Mouse (Mus musculus) embryonic facial prominence, embryonic 10.5 days (tissue): ENCODE measurements around the gene Brd7. TPM values are rescaled to one million over a fixed set of nuclear protein-coding genes. Genes with fewer than 3 reads are reported as not detected.
A peak's percentile ranks its signal among the peaks of the same experiment; 100 is the strongest.

Experiments used
- DNase-seq: peaks from one replicate; pipeline ENCODE4 v3.0.0-alpha.2; 2017; ENCODE audit warnings: low spot score
- H3K27ac ChIP-seq: fragments of 300-500 bp; sonication (generic); replicated peaks from 2 replicates; pipeline ENCODE4 v1.5.1; 2016; ENCODE audit warnings: mild to moderate bottlenecking
- H3K27me3 ChIP-seq: fragments of 300-500 bp; sonication (generic); replicated peaks from 2 replicates; pipeline ENCODE4 v1.6.1; 2016; ENCODE audit warnings: low read depth, mild to moderate bottlenecking; ENCODE audit not compliant: poor library complexity, severe bottlenecking
- H3K36me3 ChIP-seq: fragments of 300-500 bp; sonication (generic); replicated peaks from 2 replicates; pipeline ENCODE4 v1.6.1; 2016; ENCODE audit warnings: mild to moderate bottlenecking, moderate library complexity
- H3K4me1 ChIP-seq: fragments of 300-500 bp; sonication (generic); 2 replicates; pipeline ENCODE4 v1.6.1; 2016
- H3K4me3 ChIP-seq: fragments of 300-500 bp; sonication (generic); 2 replicates; pipeline ENCODE4 v1.5.1; 2016; ENCODE audit warnings: mild to moderate bottlenecking, moderate library complexity
- H3K9me3 ChIP-seq: fragments of 300-500 bp; sonication (generic); 2 replicates; pipeline ENCODE4 v1.6.1; 2016; ENCODE audit warnings: mild to moderate bottlenecking
- WGBS: fragments of 180-500 bp; shearing (Covaris S2); methylation state at CpG from one replicate; pipeline ENCODE4 v1.1.7; 2016; 5-methylcytosine and 5-hydroxymethylcytosine counted together
- polyA plus RNA-seq: library from polyadenylated mRNA; unstranded; fragments of >200 nt; fragmentation: Nextera tagmentation; extraction: Ambion mirVana; gene quantifications from 2 replicates; pipeline ENCODE4 v1.2.1, GENCODE M21; 2016

The Brd7 gene
- polyA plus RNA-seq, 1 experiment from 2014 or later = 86.5 TPM

DNA sequence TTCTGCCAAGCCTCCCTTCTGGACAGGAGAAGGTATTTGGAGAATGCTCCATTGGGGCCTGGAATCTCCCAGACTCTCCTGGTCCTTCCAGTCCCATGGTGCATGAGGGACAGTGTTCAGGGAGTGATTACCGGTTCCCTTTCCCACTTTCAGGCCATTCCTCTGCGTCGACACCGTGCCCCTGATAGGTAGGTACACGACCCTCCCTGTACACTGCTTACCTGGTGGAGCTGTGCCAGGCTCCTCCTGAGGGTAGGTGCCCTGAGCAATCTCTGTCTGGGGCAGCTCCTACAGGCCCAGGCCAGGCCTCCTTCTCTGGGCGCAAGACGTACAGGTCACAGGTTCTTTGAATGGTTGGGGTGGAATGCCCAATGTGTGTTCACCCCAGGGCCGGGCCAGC is 43.8 kb downstream of the Brd7 start:
- H3K27ac ChIP-seq = no peak overlapping the region
- H3K27me3 ChIP-seq = peaks cover 3% of the 10 kb centered on the region; the same call in 1 of the 2 replicates
- WGBS = 92% methylated on average over 8 of the region's 8 CpGs
- no peak for DNase-seq
- H3K4me1 ChIP-seq = peaks cover 23% of the 10 kb centered on the region
- peaks cover 6% of the 10 kb centered on the region; the same call in 1 of the 2 replicates for H3K36me3 ChIP-seq
- H3K9me3 ChIP-seq = no peaks in the 10 kb centered on the region
- H3K4me3 ChIP-seq = no peak overlapping the region

GRCm38 (mm10) chr8:88317341-88317740 is 44.7 kb downstream of the Brd7 start:
- DNase-seq = peak; percentile 34
- peaks cover 20% of the 10 kb centered on the region for H3K4me1 ChIP-seq
- 57% methylated on average over 5 of the region's 5 CpGs for WGBS
- no peak overlapping the region for H3K4me3 ChIP-seq
- no peaks in the 10 kb centered on the region for H3K9me3 ChIP-seq
- peaks cover 8% of the 10 kb centered on the region; the same call in 1 of the 2 replicates for H3K27me3 ChIP-seq
- H3K27ac ChIP-seq = peak overlapping the region; percentile 62; the same call in 1 of the 2 replicates
- H3K36me3 ChIP-seq = no peaks in the 10 kb centered on the region

DNA sequence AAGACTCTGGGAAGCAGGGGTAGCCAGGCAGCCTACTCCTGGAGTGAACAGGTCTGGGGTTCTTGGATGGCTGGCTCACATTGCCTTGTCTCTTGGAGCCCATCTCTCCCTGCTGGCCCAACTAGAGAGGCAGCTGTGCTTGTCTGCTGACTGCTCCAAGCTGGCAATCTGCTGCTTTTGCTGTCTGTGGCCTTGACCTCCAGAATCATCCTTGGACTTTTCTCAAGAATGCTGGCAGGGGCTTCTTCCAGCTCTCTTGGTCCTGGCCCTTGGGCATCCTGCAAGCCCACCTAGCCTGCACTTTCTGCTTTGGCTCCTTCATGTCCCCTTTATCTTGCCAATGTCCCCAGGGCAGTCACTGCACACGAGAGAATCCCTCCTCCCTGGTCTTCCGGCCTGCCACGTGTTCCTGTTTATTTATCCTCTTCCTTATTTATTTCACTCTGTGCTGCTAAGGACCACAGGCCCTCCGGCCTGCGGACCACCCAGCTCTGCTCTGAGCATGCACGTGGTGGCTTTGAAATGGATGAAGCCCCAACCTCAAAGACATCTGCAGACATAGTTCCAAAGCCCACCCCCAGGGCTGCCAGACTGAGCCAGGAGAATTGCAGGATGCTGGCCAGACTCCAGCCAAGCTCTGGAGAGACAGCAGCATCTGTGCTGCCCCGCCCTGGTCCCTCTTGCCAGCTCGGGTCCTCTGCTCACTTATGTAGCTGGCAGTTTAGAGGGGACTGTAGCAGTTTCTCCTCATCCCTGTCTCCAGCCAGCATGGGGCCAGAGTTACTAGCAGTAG is 45.7 kb downstream of the Brd7 start:
- 51% methylated on average over 8 of the region's 8 CpGs for WGBS
- peak; percentile 38 for DNase-seq
- H3K4me3 ChIP-seq = no peak overlapping the region
- no peaks in the 10 kb centered on the region for H3K9me3 ChIP-seq
- H3K4me1 ChIP-seq = peaks cover 20% of the 10 kb centered on the region
- H3K36me3 ChIP-seq = no peaks in the 10 kb centered on the region
- peaks cover 8% of the 10 kb centered on the region; the same call in 1 of the 2 replicates for H3K27me3 ChIP-seq
- peak overlapping the region; percentile 62; the same call in 1 of the 2 replicates for H3K27ac ChIP-seq

GRCm38 (mm10) chr8:88315302-88315701 is 46.7 kb downstream of the Brd7 start:
- no peak overlapping the region for H3K4me3 ChIP-seq
- no peak overlapping the region for H3K27ac ChIP-seq
- no peak for DNase-seq
- H3K36me3 ChIP-seq = no peaks in the 10 kb centered on the region
- H3K4me1 ChIP-seq = peaks cover 20% of the 10 kb centered on the region
- peaks cover 8% of the 10 kb centered on the region; the same call in 1 of the 2 replicates for H3K27me3 ChIP-seq
- 95% methylated on average over 8 of the region's 8 CpGs for WGBS
- H3K9me3 ChIP-seq = no peaks in the 10 kb centered on the region

DNA sequence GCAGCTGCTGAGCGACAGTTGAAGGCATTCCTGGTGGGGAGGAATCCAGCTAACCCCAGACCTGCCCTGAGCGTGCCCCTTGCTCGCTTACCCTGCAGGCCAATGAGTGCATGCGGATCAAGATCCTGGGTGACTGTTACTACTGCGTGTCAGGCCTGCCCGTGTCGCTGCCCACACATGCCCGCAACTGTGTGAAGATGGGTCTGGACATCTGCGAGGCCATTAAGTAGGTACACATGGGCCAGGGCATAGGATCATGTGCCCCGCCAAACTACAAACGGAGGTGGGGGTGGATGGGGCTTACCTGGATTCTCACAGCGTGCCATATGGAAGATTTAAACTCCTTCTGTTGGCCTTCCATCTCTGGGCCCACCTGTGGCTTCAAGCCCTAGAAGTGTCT is 48.0 kb downstream of the Brd7 start:
- no peak for DNase-seq
- H3K4me1 ChIP-seq = peaks cover 20% of the 10 kb centered on the region
- no peaks in the 10 kb centered on the region for H3K36me3 ChIP-seq
- WGBS = 95% methylated on average over 12 of the region's 12 CpGs
- H3K9me3 ChIP-seq = no peaks in the 10 kb centered on the region
- peaks cover 8% of the 10 kb centered on the region; the same call in 1 of the 2 replicates for H3K27me3 ChIP-seq
- H3K27ac ChIP-seq = no peak overlapping the region
- no peak overlapping the region for H3K4me3 ChIP-seq

DNA sequence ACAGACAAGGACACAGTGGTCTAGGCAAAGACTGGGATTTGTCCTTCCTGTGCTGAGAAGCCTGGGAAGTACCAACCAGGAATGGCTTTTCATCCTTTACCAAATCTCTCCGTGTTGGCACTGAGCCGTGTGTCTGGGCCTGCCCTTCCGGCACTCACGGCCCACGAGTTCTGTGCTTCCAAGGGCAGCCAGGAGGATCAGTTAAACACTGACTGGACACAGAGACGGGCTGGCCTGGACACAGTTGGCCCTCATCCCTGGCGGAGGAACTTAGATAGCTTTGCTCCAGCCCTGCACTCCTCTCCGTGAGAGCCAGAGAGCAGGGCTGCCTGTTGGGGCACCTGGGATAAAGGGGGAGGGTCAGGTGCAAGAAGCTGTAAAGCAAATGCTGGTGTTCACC is 49.0 kb downstream of the Brd7 start:
- no peaks in the 10 kb centered on the region for H3K36me3 ChIP-seq
- H3K4me3 ChIP-seq = no peak overlapping the region
- H3K27ac ChIP-seq = no peak overlapping the region
- WGBS = 81% methylated on average over 8 of the region's 8 CpGs
- H3K27me3 ChIP-seq = peaks cover 8% of the 10 kb centered on the region; the same call in 1 of the 2 replicates
- H3K4me1 ChIP-seq = peaks cover 20% of the 10 kb centered on the region
- no peaks in the 10 kb centered on the region for H3K9me3 ChIP-seq
- DNase-seq = no peak

- DNase-seq = no peak
- Histone ChIP-seq H3K4me3 (no peak overlapping the region), H3K27me3 (peaks cover 8% of the 10 kb centered on the region; the same call in 1 of the 2 replicates), H3K4me1 (no peaks in the 10 kb centered on the region; the same call in 1 of the 2 replicates), H3K27ac (no peak overlapping the region), H3K36me3 (no peaks in the 10 kb centered on the region), H3K9me3 (no peaks in the 10 kb centered on the region)
- WGBS = 95% methylated on average over 13 of the region's 13 CpGs
Measured at GRCm38 (mm10) chr8:88310286-88310685, 51.7 kb downstream of the Brd7 start.

DNA sequence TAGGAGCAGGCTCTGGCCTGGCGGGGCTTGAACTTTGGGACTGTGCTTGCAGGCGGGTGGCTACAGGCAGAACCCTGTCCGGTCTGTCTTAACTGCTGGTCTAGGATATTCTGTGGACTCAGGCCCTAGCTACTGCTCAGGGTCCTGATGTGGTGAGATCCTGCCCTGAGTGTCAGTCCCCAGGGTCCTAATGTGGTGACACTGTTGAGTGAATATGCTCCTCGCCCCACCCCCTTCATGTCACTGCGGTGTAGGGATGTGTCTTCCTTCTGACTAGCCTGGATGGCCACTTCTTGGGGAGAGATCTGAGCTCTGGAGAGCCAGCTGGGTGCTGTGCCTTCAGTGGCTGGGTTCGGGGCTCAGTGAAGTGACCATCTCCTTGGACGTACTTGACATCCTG is 52.1 kb downstream of the Brd7 start:
- H3K27ac ChIP-seq = no peak overlapping the region
- no peaks in the 10 kb centered on the region; the same call in 1 of the 2 replicates for H3K4me1 ChIP-seq
- peaks cover 8% of the 10 kb centered on the region; the same call in 1 of the 2 replicates for H3K27me3 ChIP-seq
- no peak for DNase-seq
- 93% methylated on average over 7 of the region's 7 CpGs for WGBS
- H3K36me3 ChIP-seq = no peaks in the 10 kb centered on the region
- no peak overlapping the region for H3K4me3 ChIP-seq
- no peaks in the 10 kb centered on the region for H3K9me3 ChIP-seq

GRCm38 (mm10) chr8:88309274-88309873 is 52.6 kb downstream of the Brd7 start:
- H3K4me3 ChIP-seq = no peak overlapping the region
- 79% methylated on average over 10 of the region's 10 CpGs for WGBS
- no peak for DNase-seq

GRCm38 (mm10) chr8:88307736-88308135 is 54.3 kb downstream of the Brd7 start:
- no peak for DNase-seq
- 85% methylated on average over 4 of the region's 4 CpGs for WGBS
- H3K36me3 ChIP-seq = no peaks in the 10 kb centered on the region

More at GRCm38 (mm10) chr8:88309274-88309873, 52.6 kb downstream of the Brd7 start:
- H3K9me3 ChIP-seq = no peaks in the 10 kb centered on the region
- H3K36me3 ChIP-seq = no peaks in the 10 kb centered on the region
- H3K27me3 ChIP-seq = peaks cover 8% of the 10 kb centered on the region; the same call in 1 of the 2 replicates
- H3K27ac ChIP-seq = no peak overlapping the region
- H3K4me1 ChIP-seq = no peaks in the 10 kb centered on the region; the same call in 1 of the 2 replicates

GRCm38 (mm10) chr8:88306511-88306910 is 55.5 kb downstream of the Brd7 start:
- Histone ChIP-seq H3K4me1 (peaks cover 11% of the 10 kb centered on the region), H3K9me3 (no peaks in the 10 kb centered on the region), H3K36me3 (no peaks in the 10 kb centered on the region), H3K27me3 (no peaks in the 10 kb centered on the region), H3K27ac (no peak overlapping the region), H3K4me3 (no peak overlapping the region)
- 65% methylated on average over 14 of the region's 14 CpGs for WGBS
- peak; percentile 48 for DNase-seq

More at GRCm38 (mm10) chr8:88307736-88308135, 54.3 kb downstream of the Brd7 start:
- Histone ChIP-seq H3K27ac (no peak overlapping the region), H3K4me1 (peaks cover under 1% of the 10 kb centered on the region; the same call in 1 of the 2 replicates), H3K9me3 (no peaks in the 10 kb centered on the region), H3K4me3 (no peak overlapping the region), H3K27me3 (peaks cover under 1% of the 10 kb centered on the region; the same call in 1 of the 2 replicates)

DNA sequence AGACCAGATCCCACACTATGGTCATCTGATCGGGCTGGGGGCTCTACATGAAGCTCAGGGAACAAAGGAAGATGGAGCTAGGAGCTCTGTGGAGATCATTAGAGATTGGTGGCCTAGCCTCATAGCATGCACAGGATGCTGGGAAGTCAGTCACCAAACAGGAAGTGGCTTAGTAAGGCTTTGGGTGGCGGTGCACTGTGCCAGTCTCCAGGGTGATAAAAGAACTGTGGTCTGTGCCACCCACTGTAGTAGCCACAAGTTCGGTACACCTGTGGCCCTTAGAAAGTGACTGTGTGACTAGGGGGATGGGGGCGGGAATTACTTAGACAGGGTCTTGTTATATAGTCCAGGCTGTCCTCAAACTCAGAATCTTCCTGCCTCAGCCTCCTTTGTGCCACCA is 56.2 kb downstream of the Brd7 start:
- Histone ChIP-seq H3K27me3 (no peaks in the 10 kb centered on the region), H3K4me1 (peaks cover 14% of the 10 kb centered on the region), H3K27ac (no peak overlapping the region), H3K4me3 (no peak overlapping the region), H3K9me3 (no peaks in the 10 kb centered on the region), H3K36me3 (no peaks in the 10 kb centered on the region)
- DNase-seq = no peak
- 83% methylated on average over 4 of the region's 4 CpGs for WGBS
